Mouse (Mus musculus): ENCODE results near the gene Kif2a.
A peak's percentile ranks its signal among the peaks of the same experiment; 100 is the strongest.

DNA sequence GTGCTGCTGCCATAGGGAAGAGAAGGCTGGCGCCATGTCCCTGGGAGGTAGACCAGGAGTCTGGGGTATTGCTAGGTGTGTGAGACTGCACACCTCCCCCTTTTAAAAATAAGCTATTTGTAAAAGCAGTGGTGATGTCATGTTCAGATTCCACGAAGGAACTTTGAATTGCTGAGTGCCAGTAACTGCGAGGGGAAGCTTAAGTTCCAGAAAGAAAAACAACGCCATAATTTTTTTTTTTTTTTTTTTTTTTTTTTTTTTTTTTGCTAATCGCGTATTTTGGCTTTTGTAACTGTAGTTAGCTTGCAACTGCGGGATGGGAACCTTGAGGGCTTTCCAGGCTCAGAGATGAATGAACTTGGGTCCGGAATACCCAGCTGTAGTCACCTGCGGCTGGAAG lies 76.4 kb downstream of the Kif2a start:
- TF ChIP-seq ZNF384 (IDR thresholded peaks at IDR 0.05; ENCODE audit: low read depth, low read length) (peak; percentile 82), MAFK (IDR thresholded peaks at IDR 0.05; ENCODE audit: insufficient read depth, low read depth, low read length) (no peak), HCFC1 (IDR thresholded peaks at IDR 0.05; ENCODE audit: borderline replicate concordance, insufficient read depth, low read length) (no peak)
